Mouse (Mus musculus) MEL (cell line): ENCODE measurements around the gene 5730455P16Rik. TPM values are rescaled to one million over a fixed set of nuclear protein-coding genes. Genes with fewer than 3 reads are reported as not detected.

Source experiments
- DNase-seq: peaks from one replicate; pipeline ENCODE4 v3.0.0; 2011; ENCODE audit warnings: low read depth, low spot score
- H3K27ac ChIP-seq: 2 replicates; pipeline ENCODE4 v1.5.1; 2012; ENCODE audit warnings: low read depth, mild to moderate bottlenecking, control low read depth, low read length, moderate library complexity; ENCODE audit not compliant: control insufficient read depth
- H3K27me3 ChIP-seq, 2 experiments: fragments of 150-350 bp in 1 of 2; sonication (generic) in 1 of 2; 2 replicates each; pipeline ENCODE4 v1.6.1; 2012; ENCODE audit warnings: low read length in 2 of 2, mild to moderate bottlenecking in 2 of 2, improper control_type of control experiment in 1 of 2, moderate library complexity in 1 of 2; ENCODE audit not compliant: insufficient read depth in 2 of 2, control insufficient read depth in 1 of 2
- H3K36me3 ChIP-seq, 2 experiments: 2 replicates each; pipeline ENCODE4 v1.6.1; 2012 to 2014; ENCODE audit warnings: low read length in 2 of 2, improper control_type of control experiment in 1 of 2, inconsistent platforms in 1 of 2, mild to moderate bottlenecking in 1 of 2; ENCODE audit not compliant: insufficient read depth in 2 of 2, control insufficient read depth in 1 of 2
- H3K4me1 ChIP-seq, 2 experiments: fragments of 150-350 bp in 1 of 2; sonication (generic) in 1 of 2; 2 replicates each; pipeline ENCODE4 v1.6.1; 2012; ENCODE audit warnings: low read length in 2 of 2, improper control_type of control experiment in 1 of 2, mild to moderate bottlenecking in 1 of 2; ENCODE audit not compliant: insufficient read depth in 2 of 2, control insufficient read depth in 1 of 2
- H3K4me3 ChIP-seq, 2 experiments: fragments of 150-350 bp in 1 of 2; sonication (generic) in 1 of 2; 2 replicates each; pipeline ENCODE4 v1.5.1; 2012; ENCODE audit warnings: low read depth in 2 of 2, low read length in 2 of 2, mild to moderate bottlenecking in 2 of 2, moderate library complexity in 2 of 2, control low read depth in 1 of 2, improper control_type of control experiment in 1 of 2; ENCODE audit not compliant: control insufficient read depth in 1 of 2, insufficient read depth in 1 of 2
- H3K79me2 ChIP-seq: 2 replicates; pipeline ENCODE4 v1.6.1; 2012; ENCODE audit warnings: mild to moderate bottlenecking, low read length, moderate library complexity; ENCODE audit not compliant: control insufficient read depth, poor library complexity, insufficient read depth
- H3K9ac ChIP-seq: 2 replicates; pipeline ENCODE4 v1.6.1; 2012; ENCODE audit warnings: low read depth, mild to moderate bottlenecking, control low read depth, low read length, moderate library complexity; ENCODE audit not compliant: control insufficient read depth, poor library complexity, severe bottlenecking
- H3K9me3 ChIP-seq: fragments of 150-350 bp; sonication (generic); replicated peaks from 2 replicates; pipeline ENCODE4 v1.6.1; 2012; ENCODE audit warnings: mild to moderate bottlenecking, low read length, improper control_type of control experiment, moderate library complexity; ENCODE audit not compliant: insufficient read depth
- CHD1 ChIP-seq: IDR thresholded peaks from 2 replicates; pipeline ENCODE4 v1.6.1; 2012; ENCODE audit warnings: low read depth, mild to moderate bottlenecking, inconsistent platforms, low read length, improper control_type of control experiment
- CTCF ChIP-seq, 3 experiments: IDR thresholded peaks in 2 of 3; conservative IDR thresholded peaks in 1 of 3; 2 replicates each; pipeline ENCODE4 v1.5.1; 2011 to 2012; ENCODE audit warnings: low read length in 3 of 3, low read depth in 2 of 3, mild to moderate bottlenecking in 2 of 3, improper control_type of control experiment in 1 of 3, inconsistent platforms in 1 of 3, mixed read lengths in 1 of 3, moderate library complexity in 1 of 3; ENCODE audit not compliant: control insufficient read depth in 1 of 3, insufficient read depth in 1 of 3, poor library complexity in 1 of 3, severe bottlenecking in 1 of 3
- E2F4 ChIP-seq: IDR thresholded peaks from 2 replicates; pipeline ENCODE4 v1.6.1; 2011; ENCODE audit warnings: low read depth, low read length, improper control_type of control experiment, borderline replicate concordance
- EP300 ChIP-seq, 2 experiments: IDR thresholded peaks; 2 replicates each; pipeline ENCODE4 v1.6.1; 2011; ENCODE audit warnings: improper control_type of control experiment in 2 of 2, low read length in 2 of 2, low read depth in 1 of 2, mild to moderate bottlenecking in 1 of 2
- GATA1 ChIP-seq: IDR thresholded peaks from 2 replicates; pipeline ENCODE4 v1.6.1; 2011; ENCODE audit warnings: low read depth, low read length, improper control_type of control experiment
- HCFC1 ChIP-seq: IDR thresholded peaks from 2 replicates; pipeline ENCODE4 v1.6.1; 2012; ENCODE audit warnings: low read depth, mild to moderate bottlenecking, inconsistent platforms, low read length, improper control_type of control experiment, moderate library complexity
- MAFK ChIP-seq: IDR thresholded peaks from 2 replicates; pipeline ENCODE4 v1.6.1; 2011; ENCODE audit warnings: low read depth, mild to moderate bottlenecking, low read length, improper control_type of control experiment, borderline replicate concordance
- MAX ChIP-seq: IDR thresholded peaks from 2 replicates; pipeline ENCODE4 v1.6.1; 2011; ENCODE audit warnings: low read length, improper control_type of control experiment
- MYC ChIP-seq: IDR thresholded peaks from 2 replicates; pipeline ENCODE4 v1.6.1; 2011; ENCODE audit warnings: low read depth, mild to moderate bottlenecking, low read length, improper control_type of control experiment, moderate library complexity
- NELFE ChIP-seq: IDR thresholded peaks from 2 replicates; pipeline ENCODE4 v1.6.1; 2011; ENCODE audit warnings: low read depth, low read length, improper control_type of control experiment
- NRF1 ChIP-seq: IDR thresholded peaks from 2 replicates; pipeline ENCODE4 v1.6.1; 2014; ENCODE audit warnings: low read depth, mild to moderate bottlenecking, inconsistent platforms, low read length, improper control_type of control experiment, moderate library complexity; ENCODE audit not compliant: poor library complexity, insufficient read depth, severe bottlenecking
- POLR2A ChIP-seq, 2 experiments: IDR thresholded peaks; 2 replicates each; pipeline ENCODE4 v1.6.1; 2011 to 2012; ENCODE audit warnings: low read length in 2 of 2, mild to moderate bottlenecking in 2 of 2, control low read depth in 1 of 2, improper control_type of control experiment in 1 of 2, low read depth in 1 of 2, moderate library complexity in 1 of 2; ENCODE audit not compliant: control insufficient read depth in 1 of 2, insufficient read depth in 1 of 2, poor library complexity in 1 of 2
- RAD21 ChIP-seq: IDR thresholded peaks from 2 replicates; pipeline ENCODE4 v1.6.1; 2011; ENCODE audit warnings: mild to moderate bottlenecking, low read depth, low read length, improper control_type of control experiment
- SIN3A ChIP-seq: IDR thresholded peaks from 2 replicates; pipeline ENCODE4 v1.6.1; 2012; ENCODE audit warnings: low read length, improper control_type of control experiment, inconsistent platforms
- TAL1 ChIP-seq: IDR thresholded peaks from 2 replicates; pipeline ENCODE4 v1.6.1; 2012; ENCODE audit warnings: mild to moderate bottlenecking, inconsistent platforms, low read length, moderate library complexity, mixed read lengths
- TBP ChIP-seq: IDR thresholded peaks from 2 replicates; pipeline ENCODE4 v1.8.0; 2011; ENCODE audit warnings: low read depth, low read length, improper control_type of control experiment
- UBTF ChIP-seq: IDR thresholded peaks from 2 replicates; pipeline ENCODE4 v1.6.1; 2012; ENCODE audit warnings: low read depth, mild to moderate bottlenecking, inconsistent platforms, low read length, improper control_type of control experiment, moderate library complexity, borderline replicate concordance; ENCODE audit not compliant: insufficient read depth
- USF2 ChIP-seq, 2 experiments: IDR thresholded peaks; 2 replicates each; pipeline ENCODE4 v1.6.1; 2011 to 2012; ENCODE audit warnings: improper control_type of control experiment in 2 of 2, low read length in 2 of 2, borderline replicate concordance in 1 of 2, inconsistent platforms in 1 of 2, low read depth in 1 of 2, mild to moderate bottlenecking in 1 of 2; ENCODE audit not compliant: insufficient read depth in 1 of 2
- ZKSCAN1 ChIP-seq: IDR thresholded peaks from 2 replicates; pipeline ENCODE4 v1.6.1; 2012; ENCODE audit warnings: low read depth, mild to moderate bottlenecking, inconsistent platforms, low read length, improper control_type of control experiment, moderate library complexity
- polyA plus RNA-seq, 2 experiments: library from polyadenylated mRNA; stranded (reverse) in 1 of 2; unstranded in 1 of 2; fragments of >175 nt in 1 of 2; fragments of >200 nt in 1 of 2; gene quantifications; 2 replicates each; pipeline versions ENCODE4 v1.2.1 to v1.2.4; 2012; ENCODE audit warnings: low replicate concordance in 2 of 2, low read depth in 1 of 2; ENCODE audit not compliant: insufficient read length in 2 of 2, insufficient read depth in 1 of 2, missing spikeins in 1 of 2
- total RNA-seq: library from RNA; depleted of rRNA; stranded (reverse); fragments of 300-350 nt; gene quantifications from 2 replicates; pipeline ENCODE4 v1.2.3, GENCODE M21; 2012

Gene 5730455P16Rik
- total and polyA plus RNA-seq, 3 experiments: 9.5 to 10.1 TPM; not detected in 1

DNA sequence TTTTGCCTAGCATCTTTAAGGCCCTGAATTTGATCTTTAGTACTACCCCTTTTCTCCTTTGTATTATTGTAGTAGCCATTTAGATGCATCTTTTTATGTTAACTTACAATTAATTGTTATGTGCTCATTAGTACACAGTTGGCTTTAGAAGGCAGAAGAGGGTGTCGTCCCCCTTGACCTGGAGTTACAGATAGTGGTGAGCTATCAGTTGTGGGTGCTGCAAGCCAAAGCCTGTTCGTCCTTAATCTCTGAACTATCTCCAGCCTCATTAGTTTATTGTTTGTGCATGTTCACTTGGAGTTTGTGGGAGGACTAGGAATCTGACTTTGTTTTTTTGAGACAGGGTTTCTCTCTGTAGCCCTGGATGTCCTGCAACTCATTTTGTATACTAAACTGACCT, 9.0 kb upstream of the 5730455P16Rik start (continued):
- TF ChIP-seq RAD21: no peak
- TF ChIP-seq NRF1: no peak
- TF ChIP-seq MAX: no peak
- TF ChIP-seq TAL1: peak; percentile 50
- no peak for TF ChIP-seq UBTF
- peak; percentile 71 for TF ChIP-seq GATA1
- 0 out of 2 replicates have a peak, but pooled peaks have one; percentile 7 for TF ChIP-seq MAFK
- TF ChIP-seq HCFC1: 0 out of 2 replicates have a peak, but pooled peaks have one; percentile 20
- TF ChIP-seq TBP: no peak
- TF ChIP-seq USF2 (IDR thresholded peaks at IDR 0.05; ENCODE audit: borderline replicate concordance in 1 of 2, insufficient read depth in 1 of 2, low read depth in 1 of 2, low read length in 2 of 2): 0 out of 4 replicates have a peak, but pooled peaks of 1 of the 2 experiments have one; percentile 4
- no peak for TF ChIP-seq POLR2A (IDR thresholded peaks at IDR 0.05; ENCODE audit: control insufficient read depth in 1 of 2, insufficient read depth in 1 of 2, low read depth in 1 of 2, low read length in 2 of 2, poor library complexity in 1 of 2)
- peak in 1 of 2 experiments; percentile 66; a peak in 3 of 4 replicates for TF ChIP-seq EP300 (IDR thresholded peaks at IDR 0.05; ENCODE audit: low read depth in 1 of 2, low read length in 2 of 2)
- no peak for TF ChIP-seq ZKSCAN1
- TF ChIP-seq MYC: no peak
- no peak for TF ChIP-seq CTCF (IDR thresholded peaks at IDR 0.05 in 2 of 3, conservative IDR thresholded peaks at IDR 0.05 in 1 of 3; ENCODE audit: control insufficient read depth in 1 of 3, insufficient read depth in 1 of 3, low read depth in 2 of 3, low read length in 3 of 3, poor library complexity in 1 of 3, severe bottlenecking in 1 of 3)
- TF ChIP-seq NELFE: no peak

DNA sequence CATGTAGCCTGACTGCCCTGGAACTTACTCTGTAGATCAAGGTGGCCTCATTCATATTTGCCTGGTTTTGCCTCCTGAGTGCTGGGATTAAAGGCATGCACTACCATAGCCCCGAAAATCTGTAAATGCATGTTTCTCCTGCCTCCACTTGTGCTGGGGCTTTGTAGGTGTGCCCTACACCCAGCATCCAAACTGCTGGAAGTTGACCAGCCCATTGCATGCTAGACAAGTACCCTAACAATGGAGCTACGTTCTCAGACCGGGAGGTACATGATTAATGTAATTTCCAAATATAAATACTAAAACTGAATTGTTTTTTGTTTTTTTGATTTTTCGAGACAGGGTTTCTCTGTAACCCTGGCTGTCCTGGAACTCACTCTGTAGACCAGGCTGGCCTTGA, 7.2 kb upstream of the 5730455P16Rik start:
- peaks cover 60% of the 10 kb centered on the region for H3K79me2 ChIP-seq
- no peaks in the 10 kb centered on the region for H3K9me3 ChIP-seq
- H3K36me3 ChIP-seq: peaks cover 48 to 50% of the 10 kb centered on the region in 2 experiments
- no peaks in the 10 kb centered on the region for H3K27me3 ChIP-seq
- peak overlapping the region; percentile 75 to 78 for H3K4me3 ChIP-seq
- TF ChIP-seq E2F4 (no peak), ZKSCAN1 (no peak), CHD1 (peak; percentile 12; the same call in 1 of the 2 replicates), SIN3A (no peak), TAL1 (no peak)
- H3K27ac ChIP-seq: peak overlapping the region; percentile 44
- peak overlapping the region; percentile 88 for H3K9ac ChIP-seq
- peak; percentile 53 for DNase-seq
- peaks cover 18 to 22% of the 10 kb centered on the region in 2 experiments for H3K4me1 ChIP-seq
